Mouse (Mus musculus) bone marrow macrophage, adult 2 months (primary cell): ENCODE measurements around the gene Thada.

ENCODE experiments used
- CTCF ChIP-seq: IDR thresholded peaks from 2 replicates; pipeline ENCODE4 v1.5.1; 2012; ENCODE audit warnings: low read depth, mild to moderate bottlenecking, low read length, moderate library complexity
- POLR2A ChIP-seq: IDR thresholded peaks from 2 replicates; pipeline ENCODE4 v1.6.1; 2012; ENCODE audit warnings: mild to moderate bottlenecking, low read depth, low read length, borderline replicate concordance

GRCm38 (mm10) chr17:84162211-84162760 lies 303.7 kb downstream of the Thada start:
- TF ChIP-seq POLR2A = no peak
- no peak for TF ChIP-seq CTCF
